Mouse (Mus musculus): ENCODE data around the gene Camk2g. TPM values are rescaled to one million over a fixed set of nuclear protein-coding genes. Genes with fewer than 3 reads are reported as not detected.

The Camk2g gene
- polyA plus RNA-seq (2012; ENCODE audit: low replicate concordance) = 31.4 and 51.0 TPM in 2 replicates

GRCm38 (mm10) chr14:20793758-20794531, at the start of gene Camk2g:
TSS of gene Camk2g (minus strand) at chr14:20794088.

GRCm38 (mm10) chr14:20836171-20836904, 42.5 kb upstream of the Camk2g start, which contains the start of gene Plau:
TSS of gene Plau (plus strand) at chr14:20836660.

GRCm38 (mm10) chr14:20733952-20734774, 59.7 kb downstream of the Camk2g start, which contains the start of gene Ndst2:
TSS of gene Ndst2 (minus strand) at chr14:20734562.

GRCm38 (mm10) chr14:20707201-20708190, 86.4 kb downstream of the Camk2g start, which contains the start of gene Zswim8:
TSS of gene Zswim8 (plus strand) at chr14:20707552.

GRCm38 (mm10) chr14:20702741-20703381, 91.0 kb downstream of the Camk2g start, which contains the start of gene Chchd1:
TSS of gene Chchd1 (plus strand) at chr14:20703006.

GRCm38 (mm10) chr14:20694884-20695760, 98.8 kb downstream of the Camk2g start, which contains the start of gene Fut11:
TSS of gene Fut11 (plus strand) at chr14:20694968.

Other genes starting within 250 kb of the Camk2g start
- gene Ppp3cb, start 247.5 kb downstream of the Camk2g start, polyA plus RNA-seq (2012; ENCODE audit: low replicate concordance) = 5.5 and 6.1 TPM in 2 replicates
- gene Usp54, start 153.0 kb downstream of the Camk2g start, polyA plus RNA-seq (2012; ENCODE audit: low replicate concordance) = 0.41 and 0.89 TPM in 2 replicates
- gene Myoz1, start 137.5 kb downstream of the Camk2g start, polyA plus RNA-seq (2012; ENCODE audit: low replicate concordance) = not detected in 2 replicates
- gene Synpo2l, start 125.7 kb downstream of the Camk2g start, polyA plus RNA-seq (2012; ENCODE audit: low replicate concordance) = 0.10 and 0.11 TPM in 2 replicates
- 138 and 234 TPM in 2 replicates for gene Sec24c, start 119.8 kb downstream of the Camk2g start, polyA plus RNA-seq (2012; ENCODE audit: low replicate concordance)
- 12.5 and 20.3 TPM in 2 replicates for gene Fut11, start 99.1 kb downstream of the Camk2g start, polyA plus RNA-seq (2012; ENCODE audit: low replicate concordance)
- 3.7 and 7.1 TPM in 2 replicates for gene Chchd1, start 91.1 kb downstream of the Camk2g start, polyA plus RNA-seq (2012; ENCODE audit: low replicate concordance)
- 116 and 141 TPM in 2 replicates for gene Zswim8, start 86.5 kb downstream of the Camk2g start, polyA plus RNA-seq (2012; ENCODE audit: low replicate concordance)
- 20.2 and 24.6 TPM in 2 replicates for gene Ndst2, start 59.5 kb downstream of the Camk2g start, polyA plus RNA-seq (2012; ENCODE audit: low replicate concordance)
- gene Plau, start 42.6 kb upstream of the Camk2g start, polyA plus RNA-seq (2012; ENCODE audit: low replicate concordance) = 0.29 and 0.84 TPM in 2 replicates
- 3.9 and 16.1 TPM in 2 replicates for gene Vcl, start 135.3 kb upstream of the Camk2g start, polyA plus RNA-seq (2012; ENCODE audit: low replicate concordance)

Measured in hematopoietic multipotent progenitor cell, adult 10-12 weeks (in vitro differentiated cells).